ENCODE assay signal across 23 mouse cellular contexts in the genomic region with DNA sequence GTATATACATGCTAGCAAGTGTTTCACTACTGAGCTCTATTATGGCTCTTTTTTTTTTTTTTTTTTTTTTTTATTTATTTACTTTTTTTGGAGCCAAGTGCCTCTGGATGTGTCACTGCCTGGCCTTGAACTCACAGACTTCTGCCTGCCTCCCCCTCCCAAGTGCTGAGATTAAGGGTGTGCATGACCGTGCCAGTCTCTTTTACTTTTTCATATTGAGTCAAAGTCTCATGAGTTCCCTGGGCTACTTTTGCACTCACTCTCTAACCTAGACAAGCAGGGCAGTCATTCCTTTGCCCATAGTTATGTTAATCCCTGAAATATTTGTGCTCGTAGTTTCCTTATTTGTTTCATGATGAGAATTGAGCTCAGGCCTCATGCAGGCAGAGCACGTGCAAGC. TPM values are rescaled to one million over a fixed set of nuclear protein-coding genes. Genes with fewer than 3 reads are reported as not detected.
"Had no signal": no experiment of that assay in that cellular context is flagged by ENCODE, and none has a peak within 500 bp of the region (broad histone marks: within the 10 kb centered on the region; RNA-seq: fewer than 3 reads in every experiment).

No protein-coding gene starts in this region.

- ATAC-seq: hindbrain, postnatal 0 days had no signal

- DNase-seq: gastrocnemius, postnatal 14 days; gastrocnemius, postnatal 36 days; heart, adult 18-20 months; heart, postnatal 10 days; kidney, adult 11 months; kidney, adult 2 months; kidney, postnatal 10 days; kidney, postnatal 25 days; kidney, postnatal 4 days; liver; liver, embryonic 13.5 days had no signal

- H3K27ac ChIP-seq: heart, embryonic 10.5 days; hindbrain, embryonic 13.5 days; hindbrain, embryonic 15.5 days; hindbrain, postnatal 0 days; layer of hippocampus, adult 2 months; left cerebral cortex, adult 2 months; limb, embryonic 10.5 days; limb, embryonic 12.5 days; liver, embryonic 13.5 days had no signal

- H3K4me2 ChIP-seq: heart, embryonic 12.5 days; hindbrain, embryonic 13.5 days; hindbrain, embryonic 15.5 days; limb, embryonic 12.5 days; liver, embryonic 11.5 days; liver, embryonic 13.5 days; liver, embryonic 15.5 days had no signal

- H3K4me3 ChIP-seq: heart, embryonic 10.5 days; heart, embryonic 12.5 days; hindbrain, embryonic 13.5 days; hindbrain, embryonic 15.5 days; layer of hippocampus, adult 2 months; left cerebral cortex, adult 2 months; limb, embryonic 10.5 days; limb, embryonic 12.5 days; liver, embryonic 13.5 days; liver, embryonic 15.5 days had no signal

- H3K4me1 ChIP-seq: hindbrain, embryonic 13.5 days; hindbrain, embryonic 15.5 days; limb, embryonic 10.5 days; limb, embryonic 12.5 days had no signal

- H3K27me3 ChIP-seq: heart, embryonic 12.5 days; hindbrain, embryonic 13.5 days; hindbrain, embryonic 15.5 days; limb, embryonic 12.5 days; liver, embryonic 13.5 days; liver, embryonic 15.5 days had no signal

- H3K9me3 ChIP-seq: heart, embryonic 10.5 days; heart, embryonic 12.5 days; hindbrain, embryonic 13.5 days; hindbrain, embryonic 15.5 days; limb, embryonic 10.5 days; limb, embryonic 12.5 days; liver, embryonic 13.5 days; liver, embryonic 15.5 days had no signal

- H3K9ac ChIP-seq: heart, embryonic 12.5 days; hindbrain, embryonic 13.5 days; hindbrain, embryonic 15.5 days; limb, embryonic 12.5 days; liver, embryonic 13.5 days; liver, embryonic 15.5 days had no signal

RNA-seq across cellular contexts. Expression of a gene that starts 35.5 kb away (rescaled TPM):
- total RNA-seq: hematopoietic stem cell, adult 5-6 weeks had no signal
